Mouse (Mus musculus): ENCODE measurements around the gene Prnp. TPM values are rescaled to one million over a fixed set of nuclear protein-coding genes. Genes with fewer than 3 reads are reported as not detected.

Gene Prnp
- total RNA-seq (2021), result 10 to 100 TPM; 75.2 to 93.8 TPM
- long read RNA-seq, experiment 1, transcript Prnp-201 (3 exons, 2,184 nt), result major isoform, 115 of 130 reads
- long read RNA-seq, experiment 1, partial matches to known transcripts, result 11 of 130 reads
- long read RNA-seq, experiment 1, other reads (novel, unspliced or antisense), result 4 of 130 reads
- long read RNA-seq, experiment 2, transcript Prnp-201 (3 exons, 2,184 nt), result major isoform, 131 of 156 reads
- long read RNA-seq, experiment 2, partial matches to known transcripts, result 23 of 156 reads
- long read RNA-seq, experiment 2, other reads (novel, unspliced or antisense), result 2 of 156 reads

DNA sequence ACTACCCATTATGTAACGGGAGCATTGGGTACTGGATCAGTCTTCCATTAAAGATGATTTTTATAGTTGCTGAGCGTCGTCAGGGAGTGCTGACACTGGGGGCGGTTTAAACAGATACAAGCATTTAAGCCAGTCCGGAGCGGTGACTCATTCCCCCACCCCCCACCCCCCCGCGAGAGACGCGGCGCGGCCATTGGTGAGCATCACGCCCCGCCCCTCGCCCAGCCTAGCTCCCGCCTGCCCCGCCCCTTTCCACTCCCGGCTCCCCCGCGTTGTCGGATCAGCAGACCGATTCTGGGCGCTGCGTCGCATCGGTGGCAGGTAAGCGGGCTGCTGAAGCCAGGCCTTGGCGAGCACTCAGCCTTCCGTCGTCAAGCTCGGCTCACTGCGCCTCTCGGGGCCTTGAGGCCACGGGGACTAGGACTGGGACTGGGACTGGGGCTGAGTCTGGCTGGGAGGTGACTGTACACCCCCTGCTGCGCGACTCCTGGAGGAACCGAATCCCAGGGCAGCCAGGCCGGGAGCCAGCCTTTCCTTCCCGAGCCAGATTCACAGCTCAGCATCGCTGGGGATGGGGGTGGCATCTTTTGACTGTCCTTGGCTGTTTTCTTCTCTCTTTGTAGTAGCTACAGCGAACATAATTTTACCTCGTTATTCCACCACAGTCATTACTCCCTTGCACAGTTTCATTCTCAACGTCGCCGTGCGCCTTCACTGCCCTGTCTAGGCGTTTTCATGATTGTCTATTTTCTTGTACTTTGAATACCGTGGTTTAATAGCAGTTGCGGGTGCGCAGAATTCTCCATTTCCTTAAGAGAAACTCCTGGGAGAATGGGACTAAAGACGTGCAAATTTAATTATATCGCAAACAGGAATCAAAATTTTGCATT is at the start of gene Prnp, which contains the start of gene Prn:
Gene Prnp, plus strand, starts transcription at position 246 of the 890 bp plus-strand sequence.
Gene Prn, plus strand, starts transcription at position 275 of the 890 bp plus-strand sequence.
- intact Hi-C loops (cut with DNase I; ENCODE audit: low total_unique reads), result no loop called here
- peak; percentile 94 for DNase-seq

GRCm38 (mm10) chr2:131862617-131863275 is 47.0 kb upstream of the Prnp start:
- DNase-seq, result no peak
- intact Hi-C loops (cut with DNase I; ENCODE audit: low total_unique reads), result no loop called here

DNA sequence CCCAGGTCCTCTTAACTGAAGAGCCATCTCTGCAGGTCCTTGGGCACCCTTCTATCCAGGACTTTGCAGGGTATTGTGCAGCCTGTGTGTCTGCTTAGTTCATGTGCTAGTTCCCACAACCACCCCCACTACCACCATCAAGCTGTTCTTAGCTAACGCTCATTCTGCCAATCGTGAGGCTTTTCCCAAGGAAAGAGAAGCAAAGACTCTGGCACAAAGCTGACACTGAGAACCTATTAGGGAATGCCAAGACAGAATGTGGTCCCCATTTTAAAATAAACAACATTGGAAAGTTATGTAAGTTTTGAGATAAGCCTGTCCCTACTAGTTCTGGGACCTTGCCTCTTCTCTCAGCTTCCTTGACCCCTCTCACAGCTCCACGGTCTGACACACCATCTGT is 46.3 kb upstream of the Prnp start:
- DNase-seq, result no peak
- intact Hi-C loops (cut with DNase I; ENCODE audit: low total_unique reads), result no loop called here

GRCm38 (mm10) chr2:131864262-131864796 is 45.4 kb upstream of the Prnp start:
- intact Hi-C loops (cut with DNase I; ENCODE audit: low total_unique reads), result no loop called here
- DNase-seq, result no peak

DNA sequence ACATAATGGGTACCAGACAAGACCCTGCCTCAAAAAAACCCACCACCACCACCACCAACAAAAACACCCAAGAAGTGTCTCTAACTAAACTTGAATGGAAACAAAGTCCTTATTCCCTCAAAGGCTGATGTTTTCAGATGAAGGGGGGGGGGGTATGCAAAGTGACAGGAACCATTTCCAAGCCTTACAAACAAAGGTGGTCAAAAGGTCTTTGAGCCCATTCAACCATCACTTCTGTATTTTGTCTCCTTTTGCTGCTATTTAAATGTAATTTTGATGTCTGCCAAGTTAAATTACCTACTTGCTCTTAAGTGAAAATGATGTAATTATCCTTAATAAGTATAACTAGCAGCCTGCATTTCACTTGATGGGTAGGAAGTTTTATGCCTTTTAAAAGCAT is 43.1 kb upstream of the Prnp start:
- DNase-seq, result no peak
- intact Hi-C loops (cut with DNase I; ENCODE audit: low total_unique reads), result no loop called here

- DNase-seq, result no peak
- intact Hi-C loops (cut with DNase I; ENCODE audit: low total_unique reads), result no loop called here
These were observed 40.7 kb upstream of the Prnp start for GRCm38 (mm10) chr2:131868983-131869382.

DNA sequence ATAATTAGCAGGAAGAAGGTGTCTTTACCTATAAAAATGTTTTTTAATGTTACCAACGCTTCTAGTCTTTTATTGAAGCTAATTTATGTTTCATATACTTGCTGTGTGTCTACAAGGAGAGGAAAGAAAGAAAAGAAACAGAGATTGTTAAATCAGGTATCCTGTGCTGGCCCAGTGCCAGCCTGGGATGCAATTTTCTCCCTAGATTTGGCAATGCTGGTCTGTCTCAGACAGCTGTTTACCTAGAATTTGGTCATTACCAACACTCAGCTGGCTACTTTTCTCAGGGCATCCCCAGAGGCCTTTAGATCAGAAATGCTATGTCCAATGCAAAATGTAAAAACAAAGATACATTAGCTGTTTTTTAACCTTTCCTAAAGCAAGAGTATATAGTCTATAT is 36.4 kb upstream of the Prnp start:
- DNase-seq, result no peak
- intact Hi-C loops (cut with DNase I; ENCODE audit: low total_unique reads), result no loop called here

GRCm38 (mm10) chr2:131876551-131877265 is 33.0 kb upstream of the Prnp start:
- intact Hi-C loops (cut with DNase I; ENCODE audit: low total_unique reads), result no loop called here
- DNase-seq, result no peak

GRCm38 (mm10) chr2:131881766-131882165 is 28.0 kb upstream of the Prnp start:
- intact Hi-C loops (cut with DNase I; ENCODE audit: low total_unique reads), result no loop called here
- no peak for DNase-seq

DNA sequence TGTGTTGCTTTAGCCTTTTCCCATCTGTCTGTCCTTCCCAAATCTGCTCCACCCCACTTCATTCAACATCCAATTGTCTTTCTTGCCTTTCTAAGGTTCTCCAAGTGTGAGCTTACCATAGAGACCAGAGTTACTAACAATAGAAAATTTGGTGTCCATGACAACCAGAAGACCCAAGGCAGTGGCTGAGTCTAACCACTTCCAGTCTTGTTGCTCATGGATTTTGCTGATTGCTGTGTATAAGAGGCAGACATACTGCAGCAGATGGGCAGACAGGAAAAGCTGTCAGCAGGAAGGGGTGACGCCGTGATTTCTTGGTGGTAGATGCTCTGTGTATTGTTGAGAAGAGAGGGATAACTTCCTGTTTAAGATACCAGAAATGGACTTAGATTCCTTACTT is 26.6 kb upstream of the Prnp start:
- intact Hi-C loops (cut with DNase I; ENCODE audit: low total_unique reads), result no loop called here
- DNase-seq, result no peak

GRCm38 (mm10) chr2:131886503-131887160 is 23.1 kb upstream of the Prnp start:
- intact Hi-C loops (cut with DNase I; ENCODE audit: low total_unique reads), result no loop called here
- no peak for DNase-seq

DNA sequence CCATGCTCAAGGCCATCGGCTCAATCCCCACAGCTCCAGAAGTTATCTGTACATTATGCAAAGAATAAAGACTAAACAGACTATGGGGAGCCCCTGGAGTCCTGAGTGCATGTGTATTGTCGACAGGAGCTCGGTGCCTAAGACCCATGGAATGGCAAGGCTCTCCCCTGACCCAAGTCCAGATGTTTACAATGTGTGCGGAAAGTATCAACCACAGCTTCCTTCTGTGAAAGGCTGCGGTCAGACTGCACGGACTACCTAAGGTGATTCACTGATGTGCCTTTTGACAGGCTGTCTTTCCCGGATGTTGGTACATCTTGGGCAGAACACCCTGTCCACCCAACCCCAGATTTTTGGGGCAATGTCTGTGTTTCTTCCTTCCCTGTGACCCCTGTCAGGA is 21.5 kb upstream of the Prnp start:
- DNase-seq, result no peak
- intact Hi-C loops (cut with DNase I; ENCODE audit: low total_unique reads), result no loop called here

DNA sequence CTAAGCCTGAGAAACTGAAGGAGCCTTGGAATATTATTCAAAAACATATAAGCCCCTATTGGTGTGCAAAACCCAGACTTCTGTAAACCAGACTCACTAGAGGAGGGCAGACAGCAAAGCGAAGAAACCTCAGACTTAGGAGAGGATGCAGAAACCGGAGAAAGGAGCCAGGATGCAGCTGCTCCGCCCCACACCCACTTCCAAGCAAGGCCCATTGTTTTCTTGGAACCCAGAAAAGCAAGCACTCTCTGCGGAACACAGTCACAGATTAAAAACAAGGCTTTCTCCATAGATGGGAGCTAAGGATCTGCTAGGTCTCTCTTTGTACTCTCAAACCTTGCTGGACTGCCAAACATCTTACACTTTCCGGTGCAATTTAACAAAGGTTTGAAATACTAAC is 17.2 kb upstream of the Prnp start:
- DNase-seq, result peak; percentile 23

GRCm38 (mm10) chr2:131895106-131895505 is 14.6 kb upstream of the Prnp start:
- no peak for DNase-seq
- intact Hi-C loops (cut with DNase I; ENCODE audit: low total_unique reads), result no loop called here

More for the DNA sequence above, 17.2 kb upstream of the Prnp start:
- intact Hi-C loops (cut with DNase I; ENCODE audit: low total_unique reads), result no loop called here

DNA sequence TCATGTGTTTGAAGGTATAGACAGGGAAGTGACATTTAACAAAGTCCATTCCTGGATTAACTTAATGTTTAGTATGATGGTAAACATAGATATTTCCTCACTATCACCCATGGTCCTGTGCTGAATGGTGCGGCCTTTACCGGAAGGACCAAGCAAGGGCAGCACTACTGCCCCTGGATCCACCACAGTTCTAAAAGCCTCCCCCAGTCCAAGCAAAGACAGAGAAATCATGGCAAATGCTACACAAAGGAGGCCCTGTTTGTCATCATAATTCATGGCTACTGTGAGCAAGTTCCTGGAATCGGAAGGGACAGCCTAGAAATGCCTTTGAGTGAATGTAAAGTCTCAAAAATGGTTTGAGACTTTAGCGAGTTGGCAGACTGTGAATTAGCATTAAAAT is 13.7 kb upstream of the Prnp start:
- intact Hi-C loops (cut with DNase I; ENCODE audit: low total_unique reads), result no loop called here
- DNase-seq, result no peak

DNA sequence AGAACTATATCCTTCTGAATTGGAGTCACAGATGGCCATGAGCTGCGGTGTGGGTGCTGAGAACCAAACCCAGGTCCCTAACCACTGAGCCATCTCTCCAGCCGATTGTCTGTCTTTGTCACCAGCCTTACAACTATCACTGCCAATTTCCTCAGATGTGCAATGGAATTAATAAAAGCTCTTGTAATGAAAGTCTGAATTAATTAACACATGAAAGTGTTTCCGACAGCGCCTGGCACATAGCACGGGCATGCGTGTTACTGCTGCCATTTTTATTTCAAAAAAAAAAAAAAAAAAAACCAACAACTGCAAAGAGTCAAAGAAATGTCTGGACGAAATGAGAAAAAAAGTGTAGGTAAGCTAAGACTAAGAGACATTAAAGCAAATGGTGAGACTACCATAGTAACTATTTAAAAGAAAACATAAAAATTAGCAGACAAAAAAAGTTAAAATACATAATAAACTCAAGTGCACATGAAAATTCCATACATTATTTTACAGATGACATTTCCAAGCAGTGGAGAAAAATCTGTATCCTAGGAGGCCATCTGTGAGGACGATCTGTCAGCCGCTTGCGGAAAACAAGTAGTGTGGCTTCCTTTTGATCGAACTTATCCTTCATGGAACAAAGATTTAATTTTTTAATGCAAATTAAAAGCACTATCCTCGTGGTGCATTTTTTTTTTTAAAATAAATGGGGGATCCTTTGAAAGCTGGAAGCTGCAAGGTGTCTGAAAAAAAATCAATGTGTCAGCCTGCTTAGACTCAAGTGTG is 12.2 kb upstream of the Prnp start:
- DNase-seq, result no peak
- intact Hi-C loops (cut with DNase I; ENCODE audit: low total_unique reads), result no loop called here

DNA sequence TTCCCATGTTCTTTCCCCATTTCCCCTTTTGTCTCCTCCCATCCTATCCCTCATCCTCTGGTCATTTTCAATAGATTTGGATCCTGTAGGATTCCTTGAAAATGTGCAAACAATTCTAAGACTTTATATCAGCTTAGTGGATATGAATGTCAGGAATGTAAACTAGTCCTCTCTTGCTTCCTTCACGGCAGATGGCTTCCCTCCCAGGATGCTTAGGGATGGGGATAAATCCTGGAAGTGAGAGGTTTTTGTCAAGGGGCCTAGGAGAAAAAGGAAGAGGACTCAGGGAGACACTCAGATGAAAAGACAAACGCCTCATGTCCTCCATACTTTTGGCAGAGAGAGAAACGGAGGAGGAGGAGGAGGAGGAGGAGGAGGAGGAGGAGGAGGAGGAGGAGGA is 7.3 kb upstream of the Prnp start:
- intact Hi-C loops (cut with DNase I; ENCODE audit: low total_unique reads), result no loop called here
- DNase-seq, result no peak

DNA sequence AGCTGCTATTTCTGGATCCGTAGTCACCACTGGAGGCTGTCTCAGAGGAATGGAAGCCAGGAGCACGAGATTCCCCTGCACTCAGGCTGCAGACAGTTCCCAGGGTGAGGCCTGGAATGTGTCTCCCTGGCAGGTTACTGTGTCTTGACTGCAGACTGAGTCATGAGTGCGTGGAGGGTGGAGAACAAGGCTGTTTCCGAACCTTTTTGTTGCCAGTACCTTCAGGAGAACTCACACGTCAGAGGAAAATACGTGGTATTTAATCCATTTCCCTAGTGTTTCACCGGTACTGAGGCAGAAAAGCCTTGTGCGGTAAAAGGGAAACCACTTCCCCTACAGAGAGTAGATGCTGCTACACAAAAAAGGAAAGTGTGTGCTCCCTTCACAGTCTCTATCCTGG is 6.9 kb upstream of the Prnp start:
- intact Hi-C loops (cut with DNase I; ENCODE audit: low total_unique reads), result no loop called here
- DNase-seq, result peak; percentile 52

All from gastrocnemius, postnatal 14 days (tissue).